ENCODE assay signal across 14 mouse cellular contexts in the genomic region with DNA sequence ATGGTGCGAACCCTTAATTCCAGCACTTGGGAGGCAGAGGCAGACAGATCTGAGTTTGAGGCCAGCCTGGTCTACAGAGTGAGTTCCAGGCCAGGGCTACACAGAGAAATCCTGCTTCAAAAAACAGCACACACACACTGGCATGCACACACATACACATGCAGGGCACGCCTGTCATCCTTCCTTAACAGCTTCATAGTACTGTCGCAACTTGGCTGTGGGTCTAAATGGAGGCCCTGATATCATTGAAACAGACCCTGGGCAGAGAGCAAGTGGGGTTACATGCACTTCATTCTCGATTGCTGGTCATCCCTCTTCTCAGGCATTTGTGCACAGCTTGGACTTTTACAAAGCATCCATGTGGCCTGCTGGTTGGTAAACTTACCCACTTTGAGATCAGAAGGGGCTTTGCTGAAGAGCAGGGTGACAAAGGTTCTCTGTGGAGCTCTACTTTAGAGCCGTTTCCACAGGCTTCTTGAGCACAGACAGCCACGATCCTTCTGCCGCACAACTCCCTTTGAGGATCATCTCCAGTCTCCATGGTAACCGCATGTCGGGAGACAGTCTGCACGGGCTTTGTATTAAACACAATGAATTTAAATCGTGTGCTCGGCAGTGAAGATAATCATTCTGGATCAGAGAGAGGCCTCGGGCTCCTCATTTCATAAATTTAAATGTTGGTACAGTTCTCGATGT. TPM values are rescaled to one million over a fixed set of nuclear protein-coding genes. Genes with fewer than 3 reads are reported as not detected.
DNase-seq lines count a peak whose midpoint lies in the region; ATAC-seq and TF ChIP-seq lines count a peak whose summit lies in the region.
"Had no signal": no experiment of that assay in that cellular context is flagged by ENCODE, and none has a peak within 500 bp of the region (broad histone marks: within the 10 kb centered on the region; RNA-seq: fewer than 3 reads in every experiment).

No protein-coding gene starts in this region.

- 49% methylated on average over 14 of the region's 14 CpGs for WGBS in hindbrain, embryonic 11.5 days
- 14% methylated on average over 14 of the region's 14 CpGs for WGBS in midbrain, embryonic 13.5 days
- WGBS in stomach, postnatal 0 days: 59% methylated on average over 14 of the region's 14 CpGs

- peak overlapping the region; percentile 88 for H3K27ac ChIP-seq in hindbrain, embryonic 11.5 days (ENCODE audit: low read depth, low read length)
- H3K27ac ChIP-seq in midbrain, embryonic 13.5 days: peak overlapping the region; percentile 95
- no peak overlapping the region for H3K27ac ChIP-seq in stomach, postnatal 0 days (replicated peaks)
- H3K27ac ChIP-seq: gastrocnemius, adult 2 months; liver, embryonic 14.5 days had no signal

- DNase-seq in Muller cell, postnatal 12 days (ENCODE audit: inconsistent ontology term): peak; percentile 69
- peak; percentile 67 for DNase-seq in ZHBTc4 (ENCODE audit: low read depth, low spot score)
- DNase-seq in hindbrain, embryonic 11.5 days (ENCODE audit: low spot score): peak; percentile 72
- DNase-seq in adrenal gland, adult (ENCODE audit: inconsistent age in 2 of 2, low spot score in 1 of 2): no peak
- no peak for DNase-seq in stomach, postnatal 0 days (ENCODE audit: low spot score)
- no peak for DNase-seq in adrenal gland, postnatal 10 days
- DNase-seq in spleen, postnatal 36 days (ENCODE audit: low spot score in 2 of 2): no peak
- DNase-seq: gastrocnemius, adult 2 months; heart, postnatal 36 days had no signal

- peaks cover 18% of the 10 kb centered on the region for H3K4me1 ChIP-seq in hindbrain, embryonic 11.5 days (replicated peaks; ENCODE audit: control insufficient read depth, insufficient read depth, low read length)
- peaks cover 63% of the 10 kb centered on the region for H3K4me1 ChIP-seq in midbrain, embryonic 13.5 days (replicated peaks)
- H3K4me1 ChIP-seq in stomach, postnatal 0 days (replicated peaks; ENCODE audit: control insufficient read depth, insufficient read depth): no peaks in the 10 kb centered on the region

- no peak for TF ChIP-seq EP300 in stomach, postnatal 0 days (optimal IDR thresholded peaks at IDR 0.05)

- no peak for TF ChIP-seq CTCF in stomach, postnatal 0 days (IDR thresholded peaks at IDR 0.05; ENCODE audit: low read depth)

- no peak overlapping the region for H3K4me3 ChIP-seq in hindbrain, embryonic 11.5 days (ENCODE audit: low read depth, low read length)
- peak overlapping the region; percentile 3; the same call in 1 of the 2 replicates for H3K4me3 ChIP-seq in midbrain, embryonic 13.5 days (replicated peaks)
- H3K4me3 ChIP-seq in stomach, postnatal 0 days (ENCODE audit: low read depth, low read length): no peak overlapping the region
- H3K4me3 ChIP-seq: gastrocnemius, adult 2 months; myocyte had no signal

- no peaks in the 10 kb centered on the region for H3K27me3 ChIP-seq in hindbrain, embryonic 11.5 days (ENCODE audit: control insufficient read depth, insufficient read depth, low read length)
- no peaks in the 10 kb centered on the region for H3K27me3 ChIP-seq in midbrain, embryonic 13.5 days
- no peaks in the 10 kb centered on the region for H3K27me3 ChIP-seq in stomach, postnatal 0 days (ENCODE audit: control insufficient read depth, insufficient read depth, low read length)

- 0 out of 2 replicates have a peak overlapping the region, but pooled peaks have one; percentile 1 for H3K9ac ChIP-seq in hindbrain, embryonic 11.5 days (ENCODE audit: low read depth, low read length)
- H3K9ac ChIP-seq in midbrain, embryonic 13.5 days (replicated peaks): peak overlapping the region; percentile 42
- no peak overlapping the region for H3K9ac ChIP-seq in stomach, postnatal 0 days (ENCODE audit: low read length)
- H3K9ac ChIP-seq: liver, embryonic 14.5 days had no signal

- peak; percentile 92 for ATAC-seq in hindbrain, embryonic 11.5 days (ENCODE audit: low FRiP score)
- peak; percentile 93 for ATAC-seq in midbrain, embryonic 13.5 days
- ATAC-seq in stomach, postnatal 0 days (ENCODE audit: low FRiP score, low TSS enrichment): no peak

- no peaks in the 10 kb centered on the region for H3K9me3 ChIP-seq in hindbrain, embryonic 11.5 days (ENCODE audit: control insufficient read depth, low read length)
- no peaks in the 10 kb centered on the region for H3K9me3 ChIP-seq in midbrain, embryonic 13.5 days
- no peaks in the 10 kb centered on the region for H3K9me3 ChIP-seq in stomach, postnatal 0 days (ENCODE audit: control insufficient read depth, low read length)

- H3K4me2 ChIP-seq in hindbrain, embryonic 11.5 days (replicated peaks; ENCODE audit: low read depth, low read length): 0 out of 2 replicates have a peak overlapping the region, but pooled peaks have one; percentile 3
- peak overlapping the region; percentile 38 for H3K4me2 ChIP-seq in midbrain, embryonic 13.5 days (replicated peaks)
- H3K4me2 ChIP-seq in stomach, postnatal 0 days (replicated peaks; ENCODE audit: low read depth): no peak overlapping the region

- peaks cover 2% of the 10 kb centered on the region; the same call in 1 of the 2 replicates for H3K36me3 ChIP-seq in hindbrain, embryonic 11.5 days (ENCODE audit: control insufficient read depth, insufficient read depth, low read length)
- H3K36me3 ChIP-seq in midbrain, embryonic 13.5 days: peaks cover 29% of the 10 kb centered on the region
- no peaks in the 10 kb centered on the region for H3K36me3 ChIP-seq in stomach, postnatal 0 days (ENCODE audit: control insufficient read depth, insufficient read depth, low read length)

RNA-seq across cellular contexts. Expression of gene Mapre3, which starts 51.5 kb away (rescaled TPM):
- 34.1 and 38.2 TPM in 2 replicates for polyA plus RNA-seq in hindbrain, embryonic 11.5 days (2014; fragmentation: Nextera tagmentation; extraction: Ambion mirVana)
- polyA plus RNA-seq in midbrain, embryonic 13.5 days (2015; fragmentation: Nextera tagmentation; extraction: Ambion mirVana): 111 and 113 TPM in 2 replicates
- 14.1 and 15.5 TPM in 2 replicates for polyA plus RNA-seq in stomach, postnatal 0 days (2015; fragmentation: Nextera tagmentation; extraction: Ambion mirVana)
- 10 to 100 TPM; 35.9 to 47.4 TPM for total RNA-seq in adrenal gland, postnatal 10 days (2021)
- total RNA-seq: common myeloid progenitor, adult 5-6 weeks had no signal

RNA-seq across cellular contexts. Expression of gene Dpysl5, which starts 51.6 kb away (rescaled TPM):
- polyA plus RNA-seq in hindbrain, embryonic 11.5 days (2014; fragmentation: Nextera tagmentation; extraction: Ambion mirVana): 86.1 and 90.1 TPM in 2 replicates
- polyA plus RNA-seq in midbrain, embryonic 13.5 days (2015; fragmentation: Nextera tagmentation; extraction: Ambion mirVana): 195 and 200 TPM in 2 replicates
- polyA plus RNA-seq in stomach, postnatal 0 days (2015; fragmentation: Nextera tagmentation; extraction: Ambion mirVana): 1.7 and 2.3 TPM in 2 replicates
- total RNA-seq in adrenal gland, postnatal 10 days (2021): 1 to 10 TPM; 4.5 to 8.8 TPM
- total RNA-seq: common myeloid progenitor, adult 5-6 weeks; MEL had no signal

Comparison
In these comparisons a context has a peak if more than half of its experiments do, and no peak if none do; other contexts are left out.
1. DNase-seq: peak in Muller cell, postnatal 12 days (single experiment), ZHBTc4 (single experiment) and hindbrain, embryonic 11.5 days (single experiment); none in adrenal gland, adult (0 of 2), stomach, postnatal 0 days (single experiment), adrenal gland, postnatal 10 days (single experiment) and spleen, postnatal 36 days (0 of 2).
2. RNA of gene Dpysl5, which starts 51.6 kb away (polyA plus RNA-seq): 195 to 200 TPM in midbrain, embryonic 13.5 days and 86.1 to 90.1 TPM in hindbrain, embryonic 11.5 days; 1.7 to 2.3 TPM in stomach, postnatal 0 days; every median in the first group is over 10 times any median in the second.